Mouse (Mus musculus): ENCODE data around the gene Nrl. TPM values are rescaled to one million over a fixed set of nuclear protein-coding genes. Genes with fewer than 3 reads are reported as not detected.

Gene Nrl
- polyA plus RNA-seq, 1 experiment from 2014 or later = not detected

- Histone ChIP-seq H3K9me3 (ENCODE audit: control insufficient read depth, low read length) (no peaks in the 10 kb centered on the region), H3K36me3 (ENCODE audit: control insufficient read depth, insufficient read depth, low read length) (no peaks in the 10 kb centered on the region), H3K4me1 (ENCODE audit: control insufficient read depth, insufficient read depth, low read length) (peaks cover 2% of the 10 kb centered on the region; the same call in 1 of the 2 replicates), H3K9ac (ENCODE audit: low read length) (no peak overlapping the region), H3K4me2 (peak overlapping the region; percentile 63; the same call in 1 of the 2 replicates), H3K27ac (ENCODE audit: low read depth, low read length) (no peak overlapping the region), H3K27me3 (ENCODE audit: control insufficient read depth, insufficient read depth, low read length) (no peaks in the 10 kb centered on the region), H3K4me3 (ENCODE audit: low read depth, low read length) (no peak overlapping the region)
- WGBS = 92% methylated on average over 10 of the region's 10 CpGs
- ATAC-seq (ENCODE audit: low FRiP score) = no peak
- peak; percentile 77 for DNase-seq (ENCODE audit: low spot score, missing footprints)
These were observed 45.2 kb downstream of the Nrl start for GRCm38 (mm10) chr14:55479629-55480028.

- H3K4me1 ChIP-seq (ENCODE audit: control insufficient read depth, insufficient read depth, low read length) = peaks cover 2% of the 10 kb centered on the region; the same call in 1 of the 2 replicates
- peak within 1 kb of the TSS; percentile 63 for H3K4me2 ChIP-seq
- H3K27me3 ChIP-seq (ENCODE audit: control insufficient read depth, insufficient read depth, low read length) = no peaks in the 10 kb centered on the region
- peak within 1 kb of the TSS; percentile 56 for H3K4me3 ChIP-seq (ENCODE audit: low read depth, low read length)
- H3K9me3 ChIP-seq (ENCODE audit: control insufficient read depth, low read length) = no peaks in the 10 kb centered on the region
- peak within 1 kb of the TSS; percentile 40; the same call in 1 of the 2 replicates for H3K27ac ChIP-seq (ENCODE audit: low read depth, low read length)
- DNase-seq (ENCODE audit: low spot score, missing footprints) = peak; percentile 97
- H3K36me3 ChIP-seq (ENCODE audit: control insufficient read depth, insufficient read depth, low read length) = no peaks in the 10 kb centered on the region
- peak; percentile 93 for ATAC-seq (ENCODE audit: low FRiP score)
- WGBS = 1% methylated on average over 38 of the region's 38 CpGs
- H3K9ac ChIP-seq (ENCODE audit: low read length) = peak within 1 kb of the TSS; percentile 86
These were observed 45.9 kb downstream of the Nrl start, which contains the start of gene Dhrs4 for GRCm38 (mm10) chr14:55478651-55479599. TSS of gene Dhrs4 (plus strand) at chr14:55478758.

- ATAC-seq (ENCODE audit: low FRiP score) (no peak), DNase-seq (ENCODE audit: low spot score, missing footprints) (peak; percentile 84)
- H3K9ac ChIP-seq (ENCODE audit: low read length) = no peak overlapping the region
- H3K4me3 ChIP-seq (ENCODE audit: low read depth, low read length) = no peak overlapping the region
- H3K4me1 ChIP-seq (ENCODE audit: control insufficient read depth, insufficient read depth, low read length) = peaks cover 2% of the 10 kb centered on the region; the same call in 1 of the 2 replicates
- H3K9me3 ChIP-seq (ENCODE audit: control insufficient read depth, low read length) = no peaks in the 10 kb centered on the region
- no peak overlapping the region for H3K4me2 ChIP-seq
- no peak overlapping the region for H3K27ac ChIP-seq (ENCODE audit: low read depth, low read length)
- no peaks in the 10 kb centered on the region for H3K36me3 ChIP-seq (ENCODE audit: control insufficient read depth, insufficient read depth, low read length)
- 91% methylated on average over 5 of the region's 5 CpGs for WGBS
- no peaks in the 10 kb centered on the region for H3K27me3 ChIP-seq (ENCODE audit: control insufficient read depth, insufficient read depth, low read length)
These were observed 47.0 kb downstream of the Nrl start for GRCm38 (mm10) chr14:55477829-55478228.

DNA sequence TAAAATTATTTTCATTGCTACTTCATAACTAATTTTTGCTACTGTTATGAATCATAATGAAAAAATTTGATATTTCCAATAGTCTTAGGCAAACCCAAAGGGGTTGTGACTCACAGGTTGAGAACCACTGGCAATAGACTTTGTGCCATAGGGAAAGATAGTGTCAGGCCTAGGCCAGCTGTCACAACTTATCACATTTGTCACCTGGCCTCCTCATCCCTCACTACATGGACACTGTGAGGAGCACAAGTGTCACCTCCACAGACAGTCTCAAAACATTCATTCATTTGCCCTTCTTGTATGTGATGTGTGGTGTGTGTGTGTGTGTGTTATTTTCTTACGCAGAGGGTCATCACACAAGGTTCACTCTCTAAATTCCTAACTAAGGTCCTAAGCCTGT lies 47.4 kb downstream of the Nrl start:
- 100% methylated on average over 1 of the region's 1 CpGs for WGBS
- peaks cover 2% of the 10 kb centered on the region; the same call in 1 of the 2 replicates for H3K4me1 ChIP-seq (ENCODE audit: control insufficient read depth, insufficient read depth, low read length)
- H3K27me3 ChIP-seq (ENCODE audit: control insufficient read depth, insufficient read depth, low read length) = no peaks in the 10 kb centered on the region

DNA sequence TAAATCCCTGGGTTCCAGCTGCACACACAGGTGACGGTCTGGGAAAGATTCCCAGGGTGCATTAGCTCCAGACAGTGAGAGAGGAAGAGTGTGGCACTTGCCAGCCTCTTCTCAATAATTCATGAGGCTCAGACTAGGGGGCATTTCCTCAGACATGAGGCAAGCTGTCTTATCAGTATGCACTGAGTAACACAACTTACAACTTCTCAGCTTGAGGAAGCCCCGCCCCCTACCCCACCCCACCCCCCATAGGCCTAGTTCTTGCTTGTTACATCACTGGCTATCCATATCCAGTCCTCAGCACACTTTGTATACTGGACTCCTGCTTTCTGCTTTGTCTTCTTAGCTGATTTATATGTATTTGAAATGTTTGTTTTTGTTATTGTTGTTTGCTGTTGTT lies 49.1 kb downstream of the Nrl start:
- no peak overlapping the region for H3K4me2 ChIP-seq
- no peaks in the 10 kb centered on the region for H3K27me3 ChIP-seq (ENCODE audit: control insufficient read depth, insufficient read depth, low read length)
- ATAC-seq (ENCODE audit: low FRiP score) (no peak), DNase-seq (ENCODE audit: low spot score, missing footprints) (no peak)
- H3K9me3 ChIP-seq (ENCODE audit: control insufficient read depth, low read length) = no peaks in the 10 kb centered on the region
- H3K4me3 ChIP-seq (ENCODE audit: low read depth, low read length) = no peak overlapping the region
- H3K27ac ChIP-seq (ENCODE audit: low read depth, low read length) = no peak overlapping the region
- WGBS = 74% methylated on average over 2 of the region's 2 CpGs
- H3K9ac ChIP-seq (ENCODE audit: low read length) = no peak overlapping the region
- peaks cover 2% of the 10 kb centered on the region; the same call in 1 of the 2 replicates for H3K4me1 ChIP-seq (ENCODE audit: control insufficient read depth, insufficient read depth, low read length)
- no peaks in the 10 kb centered on the region for H3K36me3 ChIP-seq (ENCODE audit: control insufficient read depth, insufficient read depth, low read length)

More for the DNA sequence above, 47.4 kb downstream of the Nrl start:
- Histone ChIP-seq H3K36me3 (ENCODE audit: control insufficient read depth, insufficient read depth, low read length) (no peaks in the 10 kb centered on the region), H3K27ac (ENCODE audit: low read depth, low read length) (no peak overlapping the region), H3K9ac (ENCODE audit: low read length) (no peak overlapping the region), H3K4me2 (no peak overlapping the region), H3K4me3 (ENCODE audit: low read depth, low read length) (no peak overlapping the region), H3K9me3 (ENCODE audit: control insufficient read depth, low read length) (no peaks in the 10 kb centered on the region)
- ATAC-seq (ENCODE audit: low FRiP score) (no peak), DNase-seq (ENCODE audit: low spot score, missing footprints) (no peak)

DNA sequence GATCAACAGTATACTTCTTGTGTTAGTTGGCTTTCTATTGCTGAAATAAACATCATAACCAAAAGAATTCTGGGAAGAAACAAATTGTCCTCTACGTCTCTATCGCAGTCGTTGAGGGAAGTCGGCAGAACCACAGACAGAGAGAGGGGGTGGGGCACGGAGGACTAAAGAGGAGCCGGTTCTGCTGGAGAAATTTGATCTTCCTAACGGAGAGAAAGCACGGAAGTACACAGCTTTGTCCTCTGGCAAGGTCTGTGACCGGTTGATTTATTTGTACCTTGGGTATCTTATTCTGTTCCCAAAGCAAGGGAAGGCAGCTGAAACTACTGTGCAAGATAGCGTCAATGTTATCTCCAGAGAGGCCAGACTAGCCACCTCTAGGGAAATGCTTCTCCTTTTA lies 54.0 kb downstream of the Nrl start:
- no peak for ATAC-seq (ENCODE audit: low FRiP score)
- H3K36me3 ChIP-seq (ENCODE audit: control insufficient read depth, insufficient read depth, low read length) = no peaks in the 10 kb centered on the region
- no peaks in the 10 kb centered on the region for H3K4me1 ChIP-seq (ENCODE audit: control insufficient read depth, insufficient read depth, low read length)
- no peak overlapping the region for H3K4me2 ChIP-seq
- H3K9me3 ChIP-seq (ENCODE audit: control insufficient read depth, low read length) = no peaks in the 10 kb centered on the region
- no peaks in the 10 kb centered on the region for H3K27me3 ChIP-seq (ENCODE audit: control insufficient read depth, insufficient read depth, low read length)
- WGBS = 16% methylated on average over 10 of the region's 10 CpGs
- no peak overlapping the region for H3K4me3 ChIP-seq (ENCODE audit: low read depth, low read length)
- no peak overlapping the region for H3K27ac ChIP-seq (ENCODE audit: low read depth, low read length)
- H3K9ac ChIP-seq (ENCODE audit: low read length) = no peak overlapping the region
- DNase-seq (ENCODE audit: low spot score, missing footprints) = peak; percentile 80

- H3K36me3 ChIP-seq (ENCODE audit: control insufficient read depth, insufficient read depth, low read length) = no peaks in the 10 kb centered on the region
- no peaks in the 10 kb centered on the region for H3K4me1 ChIP-seq (ENCODE audit: control insufficient read depth, insufficient read depth, low read length)
- H3K9ac ChIP-seq (ENCODE audit: low read length) = no peak overlapping the region
- no peak overlapping the region for H3K4me3 ChIP-seq (ENCODE audit: low read depth, low read length)
- WGBS = 84% methylated on average over 6 of the region's 6 CpGs
- DNase-seq (ENCODE audit: low spot score, missing footprints) (peak; percentile 47), ATAC-seq (ENCODE audit: low FRiP score) (no peak)
- no peaks in the 10 kb centered on the region for H3K9me3 ChIP-seq (ENCODE audit: control insufficient read depth, low read length)
- no peaks in the 10 kb centered on the region for H3K27me3 ChIP-seq (ENCODE audit: control insufficient read depth, insufficient read depth, low read length)
- H3K4me2 ChIP-seq = no peak overlapping the region
- H3K27ac ChIP-seq (ENCODE audit: low read depth, low read length) = no peak overlapping the region
These were observed 55.0 kb downstream of the Nrl start for GRCm38 (mm10) chr14:55469821-55470220.

GRCm38 (mm10) chr14:55469041-55469440 lies 55.7 kb downstream of the Nrl start:
- Histone ChIP-seq H3K9me3 (ENCODE audit: control insufficient read depth, low read length) (no peaks in the 10 kb centered on the region), H3K27me3 (ENCODE audit: control insufficient read depth, insufficient read depth, low read length) (no peaks in the 10 kb centered on the region), H3K4me1 (ENCODE audit: control insufficient read depth, insufficient read depth, low read length) (no peaks in the 10 kb centered on the region), H3K4me3 (ENCODE audit: low read depth, low read length) (no peak overlapping the region), H3K27ac (ENCODE audit: low read depth, low read length) (no peak overlapping the region), H3K4me2 (no peak overlapping the region), H3K36me3 (ENCODE audit: control insufficient read depth, insufficient read depth, low read length) (no peaks in the 10 kb centered on the region), H3K9ac (ENCODE audit: low read length) (no peak overlapping the region)
- 88% methylated on average over 2 of the region's 2 CpGs for WGBS
- ATAC-seq (ENCODE audit: low FRiP score) (no peak), DNase-seq (ENCODE audit: low spot score, missing footprints) (no peak)

All from midbrain, embryonic 11.5 days (tissue).